Mouse (Mus musculus) right cerebral cortex, adult 2 months (tissue): Measurements from ENCODE around the gene Rbm47.
A peak's percentile ranks its signal among the peaks of the same experiment; 100 is the strongest.

Experiments used
- DNase-seq, 2 experiments: peaks; one replicate each; pipeline ENCODE4 v3.0.0; 2021 to 2022; ENCODE audit warnings: low spot score in 2 of 2

Gene Rbm47

DNA sequence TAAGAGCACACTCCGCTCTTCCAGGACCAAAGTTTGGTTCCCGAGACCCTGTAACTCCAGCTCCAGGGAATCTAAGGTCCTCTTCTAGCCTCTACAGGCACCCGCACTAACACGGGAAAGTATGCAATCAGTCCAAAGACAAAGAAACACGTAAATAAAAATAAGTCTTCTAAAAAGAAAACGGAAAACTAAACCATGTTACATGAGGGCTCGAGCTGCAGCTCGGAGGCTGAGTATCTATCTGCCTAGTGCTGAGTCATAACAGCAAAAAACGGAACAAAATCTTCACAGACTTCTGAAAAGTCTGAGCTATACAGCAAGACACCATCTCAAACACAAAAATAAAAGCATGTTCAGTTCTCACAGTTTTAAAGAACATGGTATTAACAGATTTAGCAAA is 86.0 kb downstream of the Rbm47 start:
- no peak for DNase-seq

DNA sequence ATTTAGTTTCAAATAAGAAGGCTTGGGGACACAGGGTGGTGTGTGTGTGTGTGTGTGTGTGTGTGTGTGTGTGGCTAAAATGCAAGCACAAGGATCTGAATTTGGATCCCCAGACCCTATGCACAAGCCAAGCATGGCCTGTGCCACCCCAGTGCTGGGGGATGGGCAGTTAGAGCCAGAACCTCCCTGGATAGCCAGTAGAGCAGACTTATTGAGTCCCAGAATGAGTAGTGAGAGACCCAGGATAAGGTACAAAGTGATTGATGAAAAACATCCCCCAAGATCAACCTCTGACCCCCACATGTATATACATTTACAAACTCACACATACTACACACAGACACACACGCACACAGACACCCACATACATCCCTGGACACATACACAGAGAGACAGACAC is 86.6 kb downstream of the Rbm47 start:
- DNase-seq = no peak

DNA sequence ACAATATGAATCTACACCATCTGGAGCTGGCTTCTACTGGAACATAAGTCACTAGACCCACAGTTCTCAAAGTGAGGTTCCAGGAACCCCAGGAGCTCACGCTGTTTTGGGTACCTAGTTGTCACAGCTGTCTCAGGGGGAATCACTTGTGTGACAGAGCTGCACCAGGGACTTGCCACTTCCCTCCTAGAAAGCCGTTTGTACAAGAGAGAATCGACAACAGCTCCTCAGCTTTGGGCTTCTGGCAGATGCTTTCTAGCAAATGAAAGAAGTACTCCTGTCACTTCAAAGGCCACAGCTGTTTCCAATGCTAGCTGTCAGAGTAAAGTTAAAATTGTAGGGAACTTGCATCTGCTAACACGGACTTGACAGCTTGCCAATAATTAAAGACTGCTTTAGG is 87.4 kb downstream of the Rbm47 start:
- no peak for DNase-seq

DNA sequence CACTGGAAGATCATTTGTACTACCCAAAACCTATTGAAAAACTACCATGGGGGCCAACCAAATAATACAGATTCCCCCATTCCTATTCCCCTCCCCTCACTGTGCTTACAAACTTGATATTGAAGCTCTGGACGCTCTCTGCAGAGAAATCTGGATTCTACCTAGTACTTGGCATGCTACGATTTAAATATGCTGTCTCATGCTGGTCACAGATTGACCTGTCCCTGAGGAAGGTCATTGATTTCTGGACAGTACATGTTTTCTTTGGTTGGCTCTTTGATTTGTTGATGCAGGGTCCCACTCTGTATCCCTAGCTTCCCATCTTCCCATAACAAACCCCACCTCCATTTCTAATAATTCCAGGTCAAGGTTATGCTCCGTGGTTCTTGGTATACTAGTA is 88.4 kb downstream of the Rbm47 start:
- DNase-seq = no peak

DNA sequence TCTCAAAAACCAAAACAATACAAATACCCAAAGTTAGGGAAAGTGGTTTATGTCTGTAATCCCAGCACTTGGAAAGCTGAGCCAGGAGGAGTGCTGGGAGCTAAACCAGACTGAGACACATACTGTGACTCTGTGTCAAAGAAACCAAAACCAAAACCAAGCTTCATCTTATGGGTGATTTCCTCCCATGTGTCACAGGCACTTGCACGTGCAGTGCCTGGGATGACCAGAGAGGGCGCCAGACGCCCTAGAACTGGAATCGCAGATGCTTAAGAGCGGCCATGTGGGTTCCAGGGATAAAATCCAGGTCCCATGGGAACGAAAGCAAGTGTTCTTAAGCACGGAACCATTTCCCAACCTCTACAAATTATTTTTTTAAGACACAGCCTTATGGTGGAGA is 89.6 kb downstream of the Rbm47 start:
- no peak for DNase-seq

DNA sequence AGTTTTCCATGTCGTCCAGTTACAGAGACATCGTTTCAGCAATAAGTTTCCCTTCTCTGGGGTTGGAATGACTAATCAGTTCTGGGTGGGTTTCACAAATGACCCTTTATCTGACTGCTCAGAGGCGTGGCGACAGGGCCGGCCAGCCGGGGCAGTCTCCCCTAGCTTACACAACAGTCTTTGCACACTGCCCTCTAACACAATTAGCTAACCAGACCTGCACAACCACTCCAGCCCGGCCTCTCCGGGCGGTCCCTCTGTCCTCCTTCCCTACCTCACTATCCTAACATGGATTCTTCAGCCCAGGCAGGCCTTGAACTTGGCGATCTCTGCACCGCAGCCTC is 90.7 kb downstream of the Rbm47 start:
- no peak for DNase-seq

DNA sequence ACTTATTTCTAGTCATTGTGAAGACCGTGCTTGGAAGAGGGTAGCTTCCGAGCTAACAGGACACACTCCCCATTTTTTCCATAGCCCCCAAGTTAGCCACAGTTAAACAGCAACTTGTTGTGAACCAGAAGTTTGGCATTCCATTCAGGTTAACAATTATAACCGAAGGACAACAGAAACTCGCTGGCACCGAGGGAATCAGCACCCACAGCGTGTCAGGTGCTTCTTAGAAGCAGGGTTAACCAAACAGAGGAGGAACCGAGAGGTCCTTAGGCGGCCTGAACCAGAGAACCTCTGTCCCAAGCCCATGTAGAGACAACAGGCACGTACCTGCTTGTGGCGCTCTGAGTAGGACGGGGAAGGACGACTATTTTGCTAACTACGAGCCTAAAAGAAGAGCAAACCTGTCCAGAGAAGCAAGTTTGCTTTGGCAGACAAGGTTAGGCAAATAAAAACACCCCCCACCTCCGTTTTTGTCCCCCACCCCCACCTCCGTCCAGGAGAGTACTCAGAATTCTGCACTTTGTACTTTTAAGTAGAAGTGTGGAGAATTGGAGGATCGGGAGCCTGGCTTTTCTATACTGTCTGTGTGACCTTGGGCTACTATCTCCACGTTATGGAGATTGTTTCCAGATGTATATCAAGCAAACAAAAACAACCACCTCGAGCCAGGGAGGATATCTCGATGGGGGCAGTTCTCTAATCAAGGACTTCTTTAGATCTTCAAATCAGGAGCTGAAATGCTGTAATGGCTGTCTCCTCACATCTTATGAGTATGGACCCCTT is 91.3 kb downstream of the Rbm47 start:
- DNase-seq = no peak

DNA sequence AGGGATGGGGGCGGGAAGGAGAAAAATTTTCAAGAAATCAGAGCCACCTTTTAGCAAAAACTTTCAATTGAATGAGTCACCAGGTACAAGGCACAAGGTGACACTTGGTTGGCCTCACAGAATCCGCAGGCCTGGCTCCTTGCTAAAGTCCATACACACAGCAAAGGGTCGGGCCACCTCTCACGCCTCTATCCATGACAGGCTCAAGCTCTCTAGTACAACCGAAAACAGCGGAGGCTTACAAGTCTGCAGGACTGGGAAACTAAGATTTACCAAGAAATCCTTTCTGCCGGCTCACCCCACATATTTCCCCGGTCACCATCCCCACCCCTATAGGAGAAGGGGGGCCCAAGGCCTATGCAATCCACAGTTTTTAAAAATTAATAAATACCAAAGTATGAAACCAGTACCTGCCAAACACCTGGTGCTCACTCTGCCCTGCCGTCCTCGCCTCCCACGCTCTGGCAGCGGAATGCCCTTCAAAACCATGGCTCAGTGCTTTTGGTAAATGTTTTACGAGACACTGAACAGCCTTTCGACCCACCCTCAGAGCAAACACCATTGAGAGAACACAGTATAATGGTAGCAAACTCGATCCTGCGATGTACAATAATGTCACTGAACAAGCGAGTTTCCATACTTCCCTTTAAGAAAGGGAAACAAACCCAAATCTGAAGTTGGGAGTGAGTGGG is 92.2 kb downstream of the Rbm47 start:
- no peak for DNase-seq

DNA sequence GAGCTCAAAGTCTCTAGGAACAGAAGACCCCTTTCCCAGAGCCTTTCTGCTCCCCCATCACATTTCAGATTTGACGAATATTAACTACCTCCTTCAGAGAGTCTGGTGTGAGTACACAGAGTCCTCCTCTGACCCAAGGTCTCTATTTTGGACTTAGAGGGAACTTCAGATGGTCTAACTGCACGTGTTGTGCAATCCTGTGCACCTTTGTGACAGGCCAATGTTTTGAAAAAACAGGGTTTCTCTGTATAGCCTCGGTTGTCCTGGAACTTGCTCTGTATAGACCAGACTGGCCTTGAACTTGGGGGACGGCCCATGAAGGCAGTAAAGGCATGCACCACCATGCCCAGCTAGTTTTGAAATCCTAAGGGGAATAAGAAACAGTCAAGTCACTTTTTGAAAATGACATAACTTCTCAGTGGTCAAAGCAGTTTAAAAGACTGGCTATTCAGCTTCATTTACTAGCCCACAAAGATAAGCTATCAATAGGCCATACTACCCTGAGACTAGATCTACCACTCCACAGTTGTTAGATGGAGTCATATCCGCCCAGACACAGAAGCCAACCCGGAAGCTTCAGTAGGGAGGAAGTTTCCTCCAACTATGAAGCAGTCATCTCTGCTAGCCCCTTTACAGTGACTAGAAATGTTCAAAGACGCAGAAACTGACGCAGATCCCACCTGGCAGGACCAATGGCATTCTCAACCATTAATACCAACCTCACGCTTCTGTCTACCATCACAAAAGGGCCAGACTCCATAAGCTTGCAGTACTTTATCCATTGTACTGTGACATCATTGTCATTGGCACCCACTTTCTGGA is 93.3 kb downstream of the Rbm47 start:
- no peak for DNase-seq

DNA sequence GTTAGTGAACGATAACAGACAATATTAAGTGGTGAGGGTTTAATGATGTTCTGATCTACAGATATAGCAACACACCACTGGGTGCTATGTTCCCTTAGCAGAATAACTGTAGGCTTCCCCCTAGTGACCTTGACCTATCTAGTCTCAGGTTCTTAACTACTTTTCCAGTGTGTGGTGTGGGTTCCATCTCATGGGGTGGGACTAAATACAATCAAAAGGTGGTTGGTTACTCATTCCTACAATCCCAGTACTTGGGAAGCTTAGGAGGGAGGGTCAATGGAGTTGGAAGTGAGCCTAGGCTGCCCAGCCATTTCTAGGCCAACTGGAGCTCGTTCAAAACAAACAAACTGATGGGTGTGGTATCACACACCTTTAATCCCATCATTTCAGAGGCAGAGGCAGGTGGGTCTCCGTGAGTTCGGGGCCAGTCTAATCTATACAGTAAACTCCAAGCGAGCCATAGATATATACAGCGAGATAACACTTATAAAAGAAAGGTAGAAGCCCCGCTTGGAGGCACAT is 94.4 kb downstream of the Rbm47 start:
- no peak for DNase-seq

DNA sequence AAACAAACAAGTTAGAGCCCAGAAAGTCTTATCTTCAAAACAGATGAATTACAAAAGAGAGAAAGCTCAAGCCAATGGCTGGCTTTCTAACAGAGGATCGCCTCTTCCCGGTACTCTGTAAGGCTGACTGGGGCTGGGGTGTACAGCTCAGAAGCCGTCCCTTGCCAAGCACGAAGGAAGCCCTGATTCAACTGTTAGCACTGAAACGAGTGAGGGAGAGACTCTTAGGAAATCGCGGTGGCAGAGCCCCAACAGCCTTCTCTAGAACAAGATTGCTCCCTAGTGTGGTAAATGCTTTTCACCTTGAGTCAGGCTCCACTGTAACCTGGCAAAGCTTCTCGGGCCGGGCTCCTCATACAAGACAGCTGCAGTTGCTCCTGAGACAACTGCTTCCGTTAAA is 95.5 kb downstream of the Rbm47 start:
- DNase-seq = no peak

DNA sequence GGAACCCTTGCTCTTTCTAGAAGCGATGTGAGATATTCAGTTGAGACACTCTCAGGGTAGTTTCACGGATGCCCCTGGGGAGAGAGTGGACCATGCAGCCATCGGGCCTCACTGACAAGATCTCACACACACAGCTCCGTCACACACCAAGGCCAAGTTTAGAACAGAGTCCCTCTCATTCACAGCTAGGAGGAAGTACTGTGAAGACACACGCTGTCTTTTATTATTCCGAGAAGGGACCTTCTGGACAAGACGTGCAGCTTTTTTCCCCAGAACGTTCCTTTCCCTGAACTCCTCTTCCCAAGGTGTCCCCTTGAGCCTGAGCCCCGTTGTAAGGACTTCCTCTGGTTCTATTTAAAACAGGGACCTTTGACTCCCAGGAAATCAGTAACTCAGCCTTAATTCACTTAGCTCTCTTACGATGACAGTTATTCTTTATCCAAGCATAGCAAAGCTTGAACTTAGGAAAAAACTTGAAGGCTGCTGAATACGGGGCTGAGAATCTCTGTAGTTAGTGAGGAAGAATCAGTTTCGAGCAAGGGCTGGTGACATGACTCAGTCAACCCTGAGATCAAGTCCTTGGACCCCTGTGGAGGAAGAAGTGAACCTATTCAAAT is 96.1 kb downstream of the Rbm47 start:
- no peak for DNase-seq

DNA sequence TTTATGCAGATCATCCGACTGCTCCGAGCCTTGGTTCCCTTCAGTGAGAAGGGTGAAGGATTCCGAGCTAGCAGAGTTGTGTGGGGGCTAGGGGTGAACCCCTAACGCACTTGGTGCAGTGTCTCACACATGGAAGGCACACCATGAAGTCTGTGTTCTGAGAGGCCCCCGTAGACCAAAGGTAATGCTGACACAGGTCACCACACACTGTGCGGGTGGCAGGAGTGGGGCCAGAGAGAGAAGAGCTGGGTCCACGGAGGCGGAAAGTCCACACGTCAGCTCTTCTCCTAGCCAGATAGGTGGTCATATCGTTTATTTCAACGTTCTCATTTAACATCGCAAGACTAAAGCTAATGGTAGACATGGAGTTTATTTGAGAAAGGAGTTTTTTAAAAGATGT is 97.0 kb downstream of the Rbm47 start:
- DNase-seq = no peak

DNA sequence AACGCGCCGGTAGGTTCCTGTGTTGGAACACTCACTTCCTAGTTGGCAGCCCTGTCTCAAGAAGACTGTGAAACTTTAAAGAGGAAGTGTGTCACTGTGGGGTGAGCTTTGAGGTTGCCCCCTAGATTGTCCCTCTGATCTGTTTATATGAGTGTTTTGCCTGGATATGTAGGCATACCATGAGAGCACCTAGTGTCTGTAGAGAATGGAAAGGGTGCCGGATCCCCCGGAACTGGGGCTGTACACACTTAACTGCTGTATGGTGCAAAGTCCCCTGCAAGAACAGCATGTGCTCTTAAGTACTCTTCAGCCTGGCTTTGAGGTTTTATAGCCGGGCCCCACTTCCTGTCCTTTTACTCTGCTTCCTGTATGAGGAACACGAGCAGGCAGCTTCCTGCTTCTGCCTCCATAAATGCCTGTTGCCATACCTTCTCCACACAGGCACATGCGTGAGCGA is 97.9 kb downstream of the Rbm47 start:
- no peak for DNase-seq

DNA sequence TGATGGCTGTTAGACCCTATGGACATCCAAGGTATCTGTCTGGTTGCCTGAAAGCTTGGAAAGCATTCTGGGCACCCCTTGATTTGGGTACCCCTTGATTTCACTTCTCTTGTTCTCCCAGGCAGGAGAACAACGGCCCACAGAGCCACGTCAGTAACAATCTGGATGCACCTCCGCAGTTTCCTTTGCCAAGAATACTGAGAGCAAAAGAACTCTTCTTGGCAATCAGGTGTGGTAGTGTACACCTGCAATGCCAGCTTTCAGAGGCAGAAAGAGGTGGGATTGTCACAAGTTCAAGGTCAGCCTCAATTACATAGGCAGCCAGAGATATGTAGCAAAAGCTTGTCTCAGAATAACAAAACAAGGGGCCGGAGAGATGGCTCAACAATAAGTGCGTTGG is 98.7 kb downstream of the Rbm47 start:
- DNase-seq = no peak

DNA sequence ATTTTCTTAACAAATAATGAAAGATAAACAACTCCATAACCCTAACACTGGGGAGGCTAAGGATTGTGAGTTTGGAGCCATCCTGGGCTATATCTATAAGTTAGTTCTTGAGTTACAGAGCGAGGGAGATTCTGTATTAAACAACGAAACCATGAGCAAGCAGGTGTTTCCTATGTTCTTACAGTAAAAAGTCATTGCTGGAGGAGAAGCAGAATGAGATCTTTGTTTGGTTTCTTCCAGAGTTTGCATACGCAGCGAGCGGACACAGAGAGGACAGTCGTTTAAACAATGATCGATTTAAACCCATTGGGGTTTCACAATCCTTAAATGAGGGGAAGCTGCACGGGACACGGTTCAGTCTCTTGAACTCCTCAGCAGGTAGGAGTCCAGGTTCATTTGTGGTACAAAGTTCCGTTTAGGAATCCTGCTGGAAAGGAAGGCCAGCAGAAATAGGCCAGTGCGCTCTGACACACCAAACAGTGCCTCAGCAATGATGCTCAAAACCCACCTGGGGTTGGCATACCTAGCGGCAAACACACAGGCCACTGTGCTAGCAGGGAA is 99.2 kb downstream of the Rbm47 start:
- no peak for DNase-seq

DNA sequence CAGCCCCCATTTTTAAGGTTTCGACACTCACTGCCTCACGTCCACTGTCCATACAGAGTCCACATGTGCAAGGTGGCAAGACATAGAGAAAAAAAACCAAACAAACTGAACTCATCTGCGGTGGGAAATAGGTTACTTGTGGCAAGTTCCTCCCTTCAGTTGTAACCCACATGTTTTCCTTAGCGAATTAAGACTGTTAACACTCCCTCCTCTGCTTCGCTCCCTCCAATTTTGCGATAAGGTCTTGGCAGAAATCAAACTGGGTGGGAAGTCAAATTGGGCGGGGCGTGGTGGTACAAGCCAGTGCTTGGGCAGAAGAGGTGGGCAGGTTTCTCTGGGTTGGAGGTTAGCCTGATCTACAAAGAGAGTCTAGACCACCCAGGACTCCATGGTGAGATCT is 101.2 kb downstream of the Rbm47 start:
- no peak for DNase-seq

DNA sequence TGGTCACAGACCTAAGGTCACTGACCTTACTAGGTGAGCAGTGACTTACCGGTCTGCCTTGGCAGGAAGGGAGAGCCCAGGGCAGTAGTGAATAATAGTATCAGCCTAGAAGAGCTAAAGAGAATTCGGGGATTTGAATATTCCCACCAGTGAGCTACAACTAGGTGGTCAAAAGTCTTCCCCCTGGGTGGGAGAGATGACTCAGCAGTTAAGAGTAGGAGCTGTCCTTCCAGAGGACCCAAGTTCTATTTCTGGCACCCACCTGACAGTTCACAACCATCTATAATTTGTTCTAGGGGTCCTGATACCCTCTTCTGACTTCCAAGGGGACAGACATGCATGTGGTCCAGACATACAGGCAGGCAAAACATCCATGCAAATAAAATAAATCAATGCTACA is 102.6 kb downstream of the Rbm47 start:
- DNase-seq = no peak

DNA sequence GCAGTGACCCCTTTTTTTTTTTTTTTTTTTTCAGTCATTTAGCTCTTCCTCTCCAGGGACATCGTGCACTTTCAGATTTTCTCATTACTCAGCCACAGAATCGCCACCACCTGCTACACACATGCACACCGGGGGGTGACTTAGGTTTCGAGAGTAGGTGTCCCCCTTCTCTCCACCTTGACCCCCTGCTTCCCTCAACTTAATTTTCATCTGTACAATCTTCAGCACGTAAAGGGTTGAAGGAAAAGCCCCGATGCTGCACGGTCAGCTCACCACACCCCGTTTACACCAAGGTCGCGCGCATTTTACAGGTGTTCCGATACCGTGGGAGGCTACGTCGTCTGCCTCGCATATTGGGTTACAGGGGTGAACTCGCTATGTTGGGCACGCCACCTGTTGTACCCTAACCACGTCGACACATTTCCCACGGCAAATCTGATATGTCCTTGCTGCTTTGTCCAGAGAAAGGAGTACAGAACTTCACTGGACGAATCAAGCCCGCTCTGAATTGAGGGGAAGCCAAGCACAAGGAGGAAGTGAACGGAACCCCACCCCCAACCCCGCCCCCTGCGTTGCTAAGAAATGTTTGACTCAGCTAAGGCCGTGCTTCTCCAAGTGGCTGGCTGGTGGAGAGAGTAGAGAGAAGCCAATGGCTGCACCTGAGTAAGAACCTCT is 103.3 kb downstream of the Rbm47 start:
- DNase-seq = peak; percentile 10 to 14

DNA sequence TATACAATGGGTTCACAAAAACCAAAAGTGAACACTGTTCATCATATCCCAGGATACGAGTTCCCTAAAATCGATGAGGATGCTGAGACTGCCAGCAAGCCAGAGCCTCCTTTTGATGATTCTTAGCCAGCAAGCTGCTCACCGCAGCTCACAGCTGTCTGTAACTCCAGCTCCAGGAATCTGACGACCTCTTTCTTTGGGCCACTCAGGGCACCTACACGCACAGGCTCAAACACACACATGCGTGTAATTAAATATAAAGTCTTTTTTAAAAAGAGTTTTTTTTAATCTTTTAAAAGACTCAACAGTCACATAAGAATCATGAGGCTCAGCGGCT is 103.8 kb downstream of the Rbm47 start:
- DNase-seq = no peak
